Mouse (Mus musculus) lung, postnatal 36 days (tissue): ENCODE measurements at regions not wholly inside any gene's neighbourhood (a gene's known extent, or its start where the extent isn't known, plus 50 kb on each side); places are given as distances from the start of the nearest gene placed in this dataset.

Experiments
- DNase-seq: peaks from one replicate; pipeline ENCODE4 v3.0.0; 2022; ENCODE audit warnings: mixed read lengths

DNA sequence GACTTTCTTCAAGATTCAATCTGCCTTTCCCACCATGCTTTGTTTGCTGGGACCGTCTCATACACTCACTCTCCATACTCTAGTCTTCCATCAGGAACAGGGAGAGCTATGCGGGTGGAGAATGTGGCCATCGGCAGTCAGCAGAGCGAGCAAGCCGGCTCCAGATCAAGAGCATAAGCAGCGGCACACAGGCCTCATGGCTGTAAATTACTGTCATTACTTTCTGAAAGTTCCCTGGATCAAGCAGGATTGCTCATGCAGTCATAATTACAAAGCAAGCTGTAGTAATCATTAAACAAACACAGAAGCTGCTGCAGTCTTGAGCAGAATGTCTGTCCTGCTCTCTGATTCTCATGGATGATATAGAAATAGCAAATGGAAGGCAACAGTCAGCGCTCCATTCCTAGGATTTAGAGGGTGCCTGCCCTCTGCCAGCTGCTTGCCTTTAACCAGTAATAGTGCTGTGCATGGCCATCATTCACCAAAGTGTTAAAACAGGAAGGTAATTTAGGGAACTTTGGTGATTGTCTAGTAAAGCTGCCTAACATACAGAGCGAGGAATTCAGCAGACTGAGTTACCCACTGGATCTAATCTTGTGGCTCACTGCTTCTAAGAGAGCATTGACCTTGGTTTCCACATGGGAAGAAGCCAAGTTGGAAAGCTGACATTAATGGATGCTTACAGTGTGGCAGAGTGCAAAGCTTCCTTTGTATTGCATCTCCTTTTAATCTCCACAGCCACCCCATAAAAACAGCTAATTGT is 298.2 kb downstream of the 1190002N15Rik start:
- no peak for DNase-seq

- no peak for DNase-seq
Measured at GRCm38 (mm10) chr9:94238565-94238964, 299.3 kb downstream of the 1190002N15Rik start.

DNA sequence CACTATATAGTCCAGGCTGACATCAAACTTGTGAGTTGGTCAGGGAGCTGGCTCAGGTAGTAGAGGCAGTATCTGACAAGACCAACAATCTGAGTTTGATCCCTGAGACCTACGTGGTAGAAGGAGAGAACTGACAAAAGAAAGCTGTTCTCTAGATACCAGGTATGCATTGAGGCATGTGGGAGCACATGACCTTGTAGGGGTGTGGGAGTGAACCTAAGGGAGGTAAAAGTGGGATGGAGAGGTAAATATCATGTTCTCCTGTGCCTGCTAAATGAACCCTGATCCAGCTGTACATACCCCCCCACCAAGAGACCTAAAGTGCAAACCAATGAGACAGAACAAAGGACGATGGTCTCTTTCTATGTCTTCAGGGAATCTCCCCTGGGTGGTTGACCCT is 308.3 kb downstream of the 1190002N15Rik start:
- DNase-seq, result no peak

DNA sequence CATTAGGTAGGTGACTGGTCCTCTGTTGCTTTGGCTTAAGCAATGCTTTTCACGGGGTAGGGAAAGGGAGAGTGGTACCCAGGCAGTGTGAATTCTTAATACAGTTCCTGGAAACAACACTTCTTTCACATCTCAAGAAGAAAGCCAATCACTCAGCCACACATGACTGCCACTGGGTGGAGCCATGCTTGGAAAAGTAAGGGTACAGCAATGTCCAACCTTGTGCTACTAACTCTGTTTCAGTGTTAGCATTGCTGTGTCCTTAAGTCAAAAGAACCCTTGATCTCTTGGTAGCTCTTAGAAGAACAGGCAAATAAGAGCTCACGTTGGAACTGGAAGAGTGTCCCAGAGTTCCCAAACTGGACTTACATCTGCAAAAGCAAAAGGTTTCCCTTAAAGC is 318.8 kb downstream of the 1190002N15Rik start:
- DNase-seq, result peak; percentile 70

GRCm38 (mm10) chr9:94216414-94217279 is 321.2 kb downstream of the 1190002N15Rik start:
- no peak for DNase-seq

DNA sequence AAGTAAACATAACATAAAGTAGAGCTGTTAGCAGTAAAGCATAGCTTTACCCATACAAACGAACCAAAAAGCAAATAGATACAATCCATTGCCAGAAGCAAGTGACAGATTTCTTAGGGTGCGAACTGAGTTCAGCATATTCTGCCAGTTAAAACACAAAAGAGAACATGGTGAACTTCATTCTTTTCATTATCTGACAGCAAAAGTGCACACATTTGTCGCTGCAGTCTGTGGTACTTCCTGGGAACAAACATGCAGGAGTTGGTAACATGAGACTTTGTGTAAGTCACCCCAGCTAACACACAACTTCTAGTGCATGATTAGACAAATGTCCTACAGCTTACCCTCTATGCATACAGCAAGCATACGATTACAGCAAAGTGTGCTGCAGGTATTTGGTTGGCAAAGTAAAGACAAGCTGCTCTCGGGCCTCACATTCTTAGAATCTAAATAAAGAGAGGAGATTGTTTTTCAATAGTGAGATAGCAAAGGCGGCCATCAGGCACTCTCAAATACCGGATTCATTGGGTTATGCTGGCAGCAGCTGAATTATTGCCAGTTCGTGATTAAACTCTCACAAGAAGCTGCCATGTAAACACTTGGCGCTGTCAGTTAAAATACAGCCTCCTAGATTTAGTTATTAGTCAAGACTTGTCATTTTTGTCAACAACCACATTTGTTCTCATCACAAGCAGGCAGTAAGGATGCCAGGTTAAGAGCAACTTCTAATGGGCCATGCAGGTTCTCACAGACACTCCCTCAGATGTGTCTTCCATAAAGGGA is 327.2 kb downstream of the 1190002N15Rik start:
- no peak for DNase-seq

- no peak for DNase-seq
Measured at GRCm38 (mm10) chr9:94208987-94209386, 328.9 kb downstream of the 1190002N15Rik start.

- no peak for DNase-seq
Measured at GRCm38 (mm10) chr9:94200892-94201291, 337.0 kb downstream of the 1190002N15Rik start.

- DNase-seq, result no peak
Measured at GRCm38 (mm10) chr9:94199864-94200263, 338.0 kb downstream of the 1190002N15Rik start.

DNA sequence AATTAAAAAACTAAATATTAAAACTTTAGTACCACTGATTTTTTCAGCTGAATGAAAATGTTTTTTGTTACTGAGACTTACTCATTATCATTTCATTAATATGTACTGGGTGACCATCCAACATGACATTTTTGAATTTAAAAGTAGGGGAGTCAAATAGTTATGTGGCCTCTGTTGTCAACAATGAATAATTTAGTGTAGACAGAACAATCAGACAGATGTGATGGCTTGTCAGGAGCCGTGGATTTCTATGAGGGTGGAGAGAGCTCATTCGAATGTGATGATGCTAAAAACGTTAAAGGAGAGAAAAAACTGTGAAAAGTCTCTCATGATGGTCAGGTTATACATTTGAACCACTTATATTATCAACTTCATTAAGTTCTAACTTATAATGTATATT is 346.8 kb downstream of the 1190002N15Rik start:
- no peak for DNase-seq

- no peak for DNase-seq
Measured at GRCm38 (mm10) chr9:94189872-94190800, 347.7 kb downstream of the 1190002N15Rik start.

GRCm38 (mm10) chr9:94188124-94188523 is 349.8 kb downstream of the 1190002N15Rik start:
- no peak for DNase-seq

GRCm38 (mm10) chr9:94169905-94170612 is 367.8 kb downstream of the 1190002N15Rik start:
- DNase-seq, result no peak

GRCm38 (mm10) chr9:94163671-94164070 is 374.2 kb downstream of the 1190002N15Rik start:
- DNase-seq, result no peak

DNA sequence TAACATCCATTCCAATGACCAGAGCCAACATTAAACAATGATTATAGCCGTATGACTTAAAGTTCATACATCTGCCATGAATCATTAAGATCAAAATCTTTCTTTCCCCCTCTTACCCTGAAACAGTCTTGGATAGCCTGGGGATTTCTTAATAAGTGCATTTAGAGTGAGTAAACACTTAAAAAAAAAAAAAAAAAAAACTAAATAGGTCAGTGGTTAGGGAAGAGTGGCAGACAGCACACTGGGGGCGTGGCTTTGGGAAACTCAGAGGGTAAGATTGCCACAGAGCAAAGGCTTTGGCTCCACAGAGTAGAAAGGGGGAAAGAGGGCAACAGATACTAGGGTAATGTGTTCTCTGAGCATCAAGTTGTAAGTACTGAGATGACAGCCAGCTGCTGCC is 382.3 kb downstream of the 1190002N15Rik start:
- no peak for DNase-seq

GRCm38 (mm10) chr9:94148474-94148873 is 389.4 kb downstream of the 1190002N15Rik start:
- no peak for DNase-seq

GRCm38 (mm10) chr9:94146787-94147186 is 391.1 kb downstream of the 1190002N15Rik start:
- no peak for DNase-seq

DNA sequence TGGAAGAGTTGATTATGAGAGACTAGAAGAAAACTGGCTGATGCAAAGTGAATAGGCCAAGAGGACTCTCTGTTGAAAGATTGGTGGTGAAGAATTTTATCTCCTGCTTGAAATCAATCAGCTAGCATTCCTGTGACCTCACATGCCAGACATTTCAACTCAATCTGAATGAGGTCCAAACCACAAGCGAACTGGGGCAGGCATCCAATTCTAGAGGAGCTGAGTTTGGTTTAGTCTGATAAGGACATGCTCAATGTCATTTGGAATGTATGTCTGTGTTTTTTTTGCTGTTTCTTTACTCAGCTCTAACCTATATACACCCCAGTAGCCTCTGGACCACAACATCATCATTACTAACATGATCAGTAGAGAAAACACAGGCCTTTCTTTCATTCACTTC is 401.4 kb downstream of the 1190002N15Rik start:
- peak; percentile 74 for DNase-seq

- DNase-seq, result peak; percentile 20
Measured at GRCm38 (mm10) chr9:94133682-94134081, 404.2 kb downstream of the 1190002N15Rik start.

DNA sequence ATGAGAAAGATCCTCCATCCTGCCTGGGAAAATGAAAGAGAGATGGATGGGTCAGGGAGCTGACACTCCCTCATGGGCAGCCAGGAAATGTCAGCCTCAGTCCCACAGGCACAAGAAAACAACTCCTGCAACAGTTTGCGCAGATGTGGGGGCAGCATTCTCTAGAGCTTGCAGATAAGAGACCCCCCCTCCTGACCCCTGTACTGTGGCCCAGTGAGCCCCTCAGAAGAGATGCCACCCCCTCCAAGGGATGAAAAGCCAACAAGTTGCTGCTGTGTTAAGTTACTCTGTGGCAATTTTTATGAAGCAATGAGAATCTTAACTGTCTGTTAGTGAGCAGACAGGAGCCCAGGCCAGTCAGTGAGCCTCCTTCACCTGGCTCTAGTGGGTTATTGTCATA is 406.5 kb downstream of the 1190002N15Rik start:
- DNase-seq, result no peak

DNA sequence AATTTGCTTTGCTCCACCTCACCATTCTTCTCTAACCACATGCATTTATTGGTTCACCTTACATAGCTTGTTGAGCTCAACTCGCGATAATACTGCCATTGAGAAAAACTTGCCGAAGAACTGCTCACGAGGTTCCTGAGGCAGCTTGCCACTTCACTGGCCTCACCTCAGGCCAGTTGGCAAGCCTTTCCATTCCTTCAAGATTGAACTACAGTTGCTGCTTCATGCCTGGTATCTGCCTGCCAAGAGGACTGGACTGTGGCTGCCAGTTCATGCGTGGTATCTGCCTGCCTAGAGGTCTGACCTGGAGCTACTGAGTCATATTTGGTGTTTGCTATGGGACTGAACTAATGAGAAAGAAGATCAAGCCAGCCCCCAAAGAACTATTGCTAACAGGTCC is 420.9 kb downstream of the 1190002N15Rik start:
- peak; percentile 34 for DNase-seq
